Mouse (Mus musculus) liver, embryonic 14.5 days (tissue): ENCODE data around the gene Maml1. TPM values are rescaled to one million over a fixed set of nuclear protein-coding genes. Genes with fewer than 3 reads are reported as not detected.

ENCODE experiments used
- ATAC-seq: fragments of 200-750 bp; cut with Nextera tagmentation; 2 replicates; pipeline ENCODE4 v1.8.0; 2017; ENCODE audit warnings: moderate number of reproducible peaks, mild to moderate bottlenecking, moderate library complexity; ENCODE audit not compliant: insufficient read depth
- DNase-seq, 3 experiments: peaks; one replicate each; pipeline ENCODE4 v3.0.0-alpha.2; 2012 to 2013; ENCODE audit warnings: low read depth in 3 of 3, low spot score in 3 of 3
- H3K27ac ChIP-seq: fragments of 300-500 bp; sonication (generic); 2 replicates; pipeline ENCODE4 v1.5.1; 2014; ENCODE audit warnings: moderate library complexity, mild to moderate bottlenecking, control low read depth, inconsistent platforms
- H3K27me3 ChIP-seq: fragments of 300-500 bp; sonication (generic); 2 replicates; pipeline ENCODE4 v1.6.1; 2014; ENCODE audit warnings: mild to moderate bottlenecking, low read length, moderate library complexity; ENCODE audit not compliant: control insufficient read depth, insufficient read depth
- H3K36me3 ChIP-seq: fragments of 300-500 bp; sonication (generic); replicated peaks from 2 replicates; pipeline ENCODE4 v1.6.1; 2014; ENCODE audit warnings: low read depth; ENCODE audit not compliant: control insufficient read depth, insufficient read depth
- H3K4me1 ChIP-seq, 2 experiments: fragments of 200-500 bp in 1 of 2; fragments of 300-500 bp in 1 of 2; sonication (generic) in 1 of 2; replicated peaks; 2 replicates each; pipeline ENCODE4 v1.6.1; 2012 to 2014; ENCODE audit warnings: antibody characterized with exemption in 1 of 2, inconsistent platforms in 1 of 2, low read length in 1 of 2; ENCODE audit not compliant: control insufficient read depth in 2 of 2, insufficient read depth in 2 of 2
- H3K4me2 ChIP-seq: fragments of 300-500 bp; sonication (generic); 2 replicates; pipeline ENCODE4 v1.6.1; 2014; ENCODE audit warnings: low read depth, mild to moderate bottlenecking, control low read depth, moderate library complexity
- H3K4me3 ChIP-seq, 2 experiments: fragments of 200-500 bp in 1 of 2; fragments of 300-500 bp in 1 of 2; sonication (generic) in 1 of 2; 2 replicates each; pipeline ENCODE4 v1.5.1; 2012 to 2014; ENCODE audit warnings: low read depth in 2 of 2, low read length in 2 of 2, mild to moderate bottlenecking in 2 of 2, control low read depth in 1 of 2, inconsistent platforms in 1 of 2, moderate library complexity in 1 of 2; ENCODE audit not compliant: insufficient read depth in 1 of 2
- H3K9ac ChIP-seq: fragments of 300-500 bp; sonication (generic); replicated peaks from 2 replicates; pipeline ENCODE4 v1.6.1; 2014; ENCODE audit warnings: mild to moderate bottlenecking, control low read depth, moderate library complexity
- H3K9me3 ChIP-seq: fragments of 300-500 bp; sonication (generic); 2 replicates; pipeline ENCODE4 v1.6.1; 2016; ENCODE audit warnings: low read length, mixed read lengths; ENCODE audit not compliant: control insufficient read depth
- CTCF ChIP-seq: IDR thresholded peaks from 2 replicates; pipeline ENCODE4 v1.5.1; 2016; ENCODE audit warnings: antibody characterized with exemption, low read depth, control low read depth
- EP300 ChIP-seq: IDR thresholded peaks from 2 replicates; pipeline ENCODE4 v1.6.1; 2016; ENCODE audit warnings: antibody characterized with exemption, low read depth
- WGBS: fragments of 180-500 bp; shearing (Covaris S2); extraction: QIAGEN DNeasy Blood & Tissue Kit; methylation state at CpG from one replicate; pipeline ENCODE4 v1.1.7; 2014; ENCODE audit not compliant: insufficient replicate concordance; 5-methylcytosine and 5-hydroxymethylcytosine counted together
- polyA plus RNA-seq, 2 experiments: library from polyadenylated mRNA; depleted of rRNA in 1 of 2; stranded (reverse) in 1 of 2; unstranded in 1 of 2; fragments of >200 nt; fragmentation: Nextera tagmentation in 1 of 2; extraction: Ambion mirVana in 1 of 2; gene quantifications; 2 replicates each; pipeline versions ENCODE4 v1.2.1 to v1.2.3; 2012 to 2014

The Maml1 gene
- polyA plus RNA-seq (2012; rRNA removed) (3.3 and 3.4 TPM in 2 replicates), polyA plus RNA-seq (2014; fragmentation: Nextera tagmentation; extraction: Ambion mirVana) (1.9 and 2.5 TPM in 2 replicates)

DNA sequence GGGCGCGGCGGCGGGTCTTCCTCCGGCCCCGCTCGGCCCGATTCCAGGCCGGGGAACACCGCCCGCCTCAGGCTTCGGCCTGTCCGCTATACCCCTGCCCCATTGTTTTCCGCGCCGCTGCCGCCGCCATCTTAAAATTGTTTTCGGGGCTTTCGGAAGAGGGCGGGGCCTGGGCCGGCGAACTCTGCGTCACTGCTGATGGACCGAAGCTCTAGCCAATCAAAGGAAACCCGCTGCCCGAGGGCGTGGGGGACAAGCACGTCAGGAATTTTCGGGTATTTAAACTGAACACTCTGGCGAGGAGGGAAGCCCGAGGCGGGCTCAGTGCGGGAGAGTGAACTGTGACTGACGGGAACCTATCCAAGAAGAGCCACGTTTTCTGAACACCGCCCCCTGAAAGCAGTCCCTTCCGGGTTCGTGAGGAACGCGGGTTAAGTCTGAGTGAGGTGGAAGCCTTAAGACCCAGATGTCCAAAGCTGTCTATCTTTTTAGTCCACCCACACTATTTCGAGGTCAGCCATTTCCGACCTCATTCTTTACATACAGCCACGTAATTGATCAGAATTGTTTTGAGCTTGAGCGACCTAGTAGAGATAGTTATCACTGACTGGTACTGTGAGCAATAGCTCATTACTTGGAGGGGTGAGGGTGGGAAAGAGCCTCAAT is at the start of gene Maml1:
Maml1 (minus strand) TSS at position 122 of the 666 bp plus-strand sequence.
- no peaks in the 10 kb centered on the region for H3K9me3 ChIP-seq
- peaks cover 25% of the 10 kb centered on the region for H3K36me3 ChIP-seq
- peak; percentile 96 to 97 (median 96) for DNase-seq
- TF ChIP-seq EP300 (peak; percentile 23; the same call in 1 of the 2 replicates), CTCF (no peak)
- no peaks in the 10 kb centered on the region for H3K27me3 ChIP-seq
- H3K9ac ChIP-seq = peak within 1 kb of the TSS; percentile 98
- peak within 1 kb of the TSS; percentile 95 for H3K4me2 ChIP-seq
- WGBS = under 1% methylated on average over 45 of the region's 45 CpGs
- peak; percentile 94 for ATAC-seq
- peak within 1 kb of the TSS; percentile 77 to 97 for H3K4me3 ChIP-seq
- H3K4me1 ChIP-seq = peaks cover 11 to 15% of the 10 kb centered on the region in 2 experiments
- H3K27ac ChIP-seq = peak within 1 kb of the TSS; percentile 88

- Histone ChIP-seq H3K36me3 (no peaks in the 10 kb centered on the region), H3K4me3 (no peak overlapping the region), H3K27me3 (no peaks in the 10 kb centered on the region), H3K4me1 (no peaks in the 10 kb centered on the region), H3K4me2 (no peak overlapping the region), H3K9ac (no peak overlapping the region), H3K9me3 (no peaks in the 10 kb centered on the region), H3K27ac (no peak overlapping the region)
- 36% methylated on average over 4 of the region's 4 CpGs for WGBS
- ATAC-seq = no peak
- no peak for DNase-seq
- TF ChIP-seq CTCF (no peak), EP300 (no peak)
These were observed 44.8 kb upstream of the Maml1 start for GRCm38 (mm10) chr11:50336891-50337290.

GRCm38 (mm10) chr11:50336126-50336525 is 44.0 kb upstream of the Maml1 start:
- H3K9ac ChIP-seq = no peak overlapping the region
- 44% methylated on average over 1 of the region's 1 CpGs for WGBS
- H3K4me3 ChIP-seq = no peak overlapping the region
- no peaks in the 10 kb centered on the region for H3K4me1 ChIP-seq
- H3K9me3 ChIP-seq = no peaks in the 10 kb centered on the region
- H3K27ac ChIP-seq = no peak overlapping the region
- no peak for TF ChIP-seq EP300
- no peak for TF ChIP-seq CTCF
- no peaks in the 10 kb centered on the region for H3K27me3 ChIP-seq
- H3K36me3 ChIP-seq = no peaks in the 10 kb centered on the region
- DNase-seq = no peak
- no peak for ATAC-seq
- H3K4me2 ChIP-seq = no peak overlapping the region

DNA sequence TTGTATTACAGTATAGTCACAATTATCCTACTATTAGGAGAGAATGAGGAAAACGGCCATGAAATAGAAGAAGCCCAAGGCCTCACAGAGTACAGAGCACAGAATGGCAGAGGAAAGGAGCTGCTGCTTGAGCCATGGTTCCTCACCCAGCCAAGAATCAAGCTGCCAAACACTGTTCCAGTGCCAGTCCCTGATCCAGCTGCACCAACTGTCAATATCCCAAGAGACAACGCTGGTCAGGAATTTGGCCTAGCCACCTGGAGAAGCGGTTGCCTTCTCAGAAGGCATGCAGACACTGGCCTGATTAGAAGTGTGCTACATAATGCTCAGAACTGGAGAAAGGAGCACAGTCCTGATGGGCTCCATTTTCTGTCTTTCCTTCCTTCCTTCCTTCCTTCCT is 41.1 kb upstream of the Maml1 start:
- ATAC-seq (no peak), DNase-seq (no peak)
- no peak overlapping the region for H3K4me2 ChIP-seq
- H3K27ac ChIP-seq = no peak overlapping the region
- H3K4me3 ChIP-seq = no peak overlapping the region
- no peaks in the 10 kb centered on the region for H3K27me3 ChIP-seq
- TF ChIP-seq CTCF = no peak
- no peak for TF ChIP-seq EP300
- no peaks in the 10 kb centered on the region for H3K9me3 ChIP-seq
- H3K4me1 ChIP-seq = no peaks in the 10 kb centered on the region; a peak in 2 of 4 replicates
- no peak overlapping the region for H3K9ac ChIP-seq
- 76% methylated on average over 3 of the region's 3 CpGs for WGBS
- no peaks in the 10 kb centered on the region for H3K36me3 ChIP-seq

GRCm38 (mm10) chr11:50329378-50329777 is 37.3 kb upstream of the Maml1 start:
- ATAC-seq (no peak), DNase-seq (no peak)
- no peak for TF ChIP-seq EP300
- no peak for TF ChIP-seq CTCF
- H3K27ac ChIP-seq = no peak overlapping the region
- H3K4me1 ChIP-seq = peaks cover 7% of the 10 kb centered on the region in 2 experiments
- no peak overlapping the region for H3K9ac ChIP-seq
- H3K9me3 ChIP-seq = no peaks in the 10 kb centered on the region
- no peak overlapping the region for H3K4me3 ChIP-seq
- H3K36me3 ChIP-seq = no peaks in the 10 kb centered on the region
- no peaks in the 10 kb centered on the region for H3K27me3 ChIP-seq
- WGBS = 72% methylated on average over 1 of the region's 1 CpGs
- H3K4me2 ChIP-seq = no peak overlapping the region
